Mouse (Mus musculus): ENCODE results near the gene Plcg2. TPM values are rescaled to one million over a fixed set of nuclear protein-coding genes. Genes with fewer than 3 reads are reported as not detected.

Gene Plcg2
- total and polyA plus RNA-seq, 2 experiments from 2014 or later, result 1.1 to 1.8 TPM

DNA sequence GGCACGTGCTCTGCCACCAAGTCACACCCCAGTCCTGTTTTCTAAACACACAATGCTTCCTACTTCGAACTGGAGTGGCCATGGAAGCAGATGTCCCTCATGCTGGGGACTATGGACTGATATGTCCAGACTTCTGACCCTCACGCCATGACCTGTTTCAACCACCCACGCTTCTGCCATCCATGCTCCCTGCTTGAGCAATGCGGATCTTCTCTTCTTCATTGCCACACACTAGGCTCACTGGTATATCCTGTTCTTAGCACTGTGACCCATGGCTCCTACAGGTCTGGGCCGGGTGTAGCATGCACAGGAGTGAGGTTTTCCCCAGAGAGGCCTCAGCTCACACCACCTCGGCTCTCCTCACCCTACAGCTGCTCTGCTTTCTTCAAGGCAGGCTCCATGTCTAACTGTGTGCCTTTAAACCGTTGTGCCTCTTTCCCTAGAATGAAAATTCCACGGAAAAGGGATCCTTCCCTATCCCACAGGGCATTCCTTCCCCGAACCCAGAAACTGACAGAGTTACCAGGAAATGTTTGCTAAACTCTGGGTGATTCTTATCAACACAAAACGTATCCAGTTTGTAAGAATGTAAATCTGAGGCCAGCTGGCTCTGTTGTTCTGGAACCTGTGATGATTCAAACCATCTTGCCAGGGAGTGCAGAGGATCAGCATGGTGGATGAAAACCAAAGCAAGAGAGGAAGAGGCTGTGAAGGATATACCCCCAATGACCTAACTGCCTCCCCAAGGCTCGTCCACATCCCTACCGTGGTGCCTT, 169.4 kb downstream of the Plcg2 start:
- Histone ChIP-seq H3K9me3 (ENCODE audit: low read length) (no peaks in the 10 kb centered on the region), H3K4me1 (ENCODE audit: insufficient read depth) (no peaks in the 10 kb centered on the region), H3K9ac (no peak overlapping the region), H3K27ac (ENCODE audit: low read depth, low read length) (no peak overlapping the region), H3K4me3 (ENCODE audit: low read depth, low read length) (no peak overlapping the region), H3K36me3 (ENCODE audit: insufficient read depth) (no peaks in the 10 kb centered on the region), H3K27me3 (ENCODE audit: insufficient read depth, low read length) (no peaks in the 10 kb centered on the region), H3K4me2 (ENCODE audit: low read depth) (no peak overlapping the region)
- DNase-seq (no peak), ATAC-seq (no peak)
- no peak for TF ChIP-seq CTCF (IDR thresholded peaks at IDR 0.05; ENCODE audit: low read depth)
- WGBS, result 84% methylated on average over 13 of the region's 13 CpGs

DNA sequence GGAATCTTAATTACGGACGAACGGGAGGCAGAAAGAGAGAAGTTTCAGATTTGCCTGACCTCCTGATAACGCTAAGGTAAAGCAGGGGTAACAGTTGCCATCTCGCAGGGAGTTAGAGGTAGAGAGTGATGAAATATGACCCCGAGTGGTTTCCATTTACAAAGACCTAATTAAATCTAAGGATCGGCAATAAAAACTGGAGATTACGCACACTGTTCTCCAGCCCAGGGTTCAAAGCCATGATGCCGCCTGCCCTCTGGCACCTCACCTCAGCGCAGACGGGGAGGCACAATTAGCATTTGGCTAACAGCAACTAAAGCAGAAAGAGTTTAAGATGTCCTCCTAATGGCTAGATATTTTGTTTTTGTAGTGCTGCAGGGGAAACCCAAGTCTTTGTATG, 172.4 kb downstream of the Plcg2 start:
- H3K27me3 ChIP-seq (ENCODE audit: insufficient read depth, low read length), result no peaks in the 10 kb centered on the region
- no peaks in the 10 kb centered on the region for H3K4me1 ChIP-seq (ENCODE audit: insufficient read depth)
- no peaks in the 10 kb centered on the region for H3K36me3 ChIP-seq (ENCODE audit: insufficient read depth)
- whole genome bisulfite sequencing, result 21% methylated on average over 11 of the region's 11 CpGs
- no peak for TF ChIP-seq CTCF (IDR thresholded peaks at IDR 0.05; ENCODE audit: low read depth)
- no peak overlapping the region for H3K4me3 ChIP-seq (ENCODE audit: low read depth, low read length)
- H3K9ac ChIP-seq, result no peak overlapping the region
- DNase-seq, result no peak
- no peaks in the 10 kb centered on the region for H3K9me3 ChIP-seq (ENCODE audit: low read length)
- ATAC-seq, result no peak
- H3K27ac ChIP-seq (ENCODE audit: low read depth, low read length), result no peak overlapping the region
- H3K4me2 ChIP-seq (ENCODE audit: low read depth), result no peak overlapping the region

DNA sequence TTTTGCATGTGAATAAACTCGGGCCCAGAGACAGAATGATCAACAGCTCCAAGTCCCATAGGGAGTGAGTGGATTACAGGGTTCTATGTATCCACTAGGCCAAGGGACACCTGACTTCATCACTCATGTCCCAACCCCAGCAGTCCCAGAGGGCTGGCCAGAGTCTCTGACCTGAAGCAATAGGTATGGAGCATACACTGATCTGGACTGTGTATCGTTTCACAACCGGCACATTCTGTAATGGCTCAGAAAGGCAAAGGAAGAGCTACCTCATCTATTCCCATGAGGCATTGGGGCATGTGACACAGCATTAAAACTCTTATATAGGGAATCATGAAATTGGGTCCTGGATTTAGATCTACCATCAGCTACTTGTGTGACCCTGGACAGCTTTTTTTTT, 174.5 kb downstream of the Plcg2 start:
- Histone ChIP-seq H3K4me2 (ENCODE audit: low read depth) (no peak overlapping the region), H3K27ac (ENCODE audit: low read depth, low read length) (no peak overlapping the region), H3K36me3 (ENCODE audit: insufficient read depth) (no peaks in the 10 kb centered on the region), H3K9me3 (ENCODE audit: low read length) (no peaks in the 10 kb centered on the region), H3K9ac (no peak overlapping the region), H3K27me3 (ENCODE audit: insufficient read depth, low read length) (no peaks in the 10 kb centered on the region), H3K4me1 (ENCODE audit: insufficient read depth) (no peaks in the 10 kb centered on the region), H3K4me3 (ENCODE audit: low read depth, low read length) (no peak overlapping the region)
- WGBS, result 80% methylated on average over 3 of the region's 3 CpGs
- DNase-seq (no peak), ATAC-seq (no peak)
- TF ChIP-seq CTCF (IDR thresholded peaks at IDR 0.05; ENCODE audit: low read depth), result no peak

DNA sequence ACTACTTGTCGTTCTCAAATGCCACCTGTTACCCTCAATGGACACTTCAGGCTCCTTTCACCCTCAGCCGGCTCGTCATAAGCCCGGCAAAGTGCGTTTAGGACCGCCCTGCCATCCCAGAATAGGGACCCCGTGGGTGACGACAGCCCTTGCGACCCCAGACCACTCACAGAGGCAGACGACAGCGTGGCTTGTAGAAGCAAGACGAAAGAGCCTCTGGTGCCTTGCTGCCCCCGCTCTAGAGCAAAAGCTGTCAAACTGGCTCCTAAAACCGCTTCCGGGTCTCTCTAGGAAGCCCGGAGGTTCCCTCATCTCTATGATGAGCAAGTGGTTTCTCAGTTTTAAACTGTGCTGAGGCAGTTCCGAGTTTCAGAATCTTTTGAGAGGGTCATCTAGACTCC, 175.3 kb downstream of the Plcg2 start, which contains the start of gene Sdr42e1:
TSS of gene Sdr42e1 (minus strand) at position 260 of the 401 bp plus-strand sequence.
- no peaks in the 10 kb centered on the region for H3K36me3 ChIP-seq (ENCODE audit: insufficient read depth)
- H3K4me2 ChIP-seq (ENCODE audit: low read depth), result peak within 1 kb of the TSS; percentile 76
- ATAC-seq (peak; percentile 14; the same call in 1 of the 2 replicates), DNase-seq (peak; percentile 62)
- no peaks in the 10 kb centered on the region for H3K9me3 ChIP-seq (ENCODE audit: low read length)
- TF ChIP-seq CTCF (IDR thresholded peaks at IDR 0.05; ENCODE audit: low read depth), result no peak
- H3K9ac ChIP-seq, result peak within 1 kb of the TSS; percentile 50
- peak within 1 kb of the TSS; percentile 48 for H3K4me3 ChIP-seq (ENCODE audit: low read depth, low read length)
- no peaks in the 10 kb centered on the region for H3K27me3 ChIP-seq (ENCODE audit: insufficient read depth, low read length)
- 18% methylated on average over 17 of the region's 17 CpGs for WGBS
- no peak within 1 kb of the TSS for H3K27ac ChIP-seq (ENCODE audit: low read depth, low read length)
- H3K4me1 ChIP-seq (ENCODE audit: insufficient read depth), result no peaks in the 10 kb centered on the region

DNA sequence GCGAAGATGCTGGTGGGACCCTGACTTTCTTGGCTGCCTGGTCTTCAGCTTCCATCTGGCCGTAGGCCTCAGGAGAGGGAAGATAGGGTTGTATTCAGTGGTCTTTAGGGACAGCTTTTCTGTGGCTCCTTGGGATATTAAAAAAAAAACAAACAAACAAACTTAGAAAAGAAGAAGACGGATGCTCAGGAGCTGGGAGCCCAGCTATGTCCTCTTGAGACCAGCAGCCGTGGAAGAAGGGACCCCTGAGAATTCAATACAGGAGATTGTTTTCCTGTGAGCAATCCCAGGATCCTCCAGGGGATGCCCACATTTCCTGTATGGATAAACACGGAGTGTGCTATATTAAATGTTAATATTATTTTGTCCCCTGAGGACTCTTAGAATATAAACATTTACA, 177.1 kb downstream of the Plcg2 start:
- no peak overlapping the region for H3K4me3 ChIP-seq (ENCODE audit: low read depth, low read length)
- no peaks in the 10 kb centered on the region for H3K36me3 ChIP-seq (ENCODE audit: insufficient read depth)
- no peak overlapping the region for H3K9ac ChIP-seq
- 77% methylated on average over 5 of the region's 5 CpGs for WGBS
- no peak for DNase-seq
- no peak overlapping the region for H3K27ac ChIP-seq (ENCODE audit: low read depth, low read length)
- no peaks in the 10 kb centered on the region for H3K4me1 ChIP-seq (ENCODE audit: insufficient read depth)
- no peak for ATAC-seq
- no peaks in the 10 kb centered on the region for H3K27me3 ChIP-seq (ENCODE audit: insufficient read depth, low read length)
- H3K9me3 ChIP-seq (ENCODE audit: low read length), result no peaks in the 10 kb centered on the region
- TF ChIP-seq CTCF (IDR thresholded peaks at IDR 0.05; ENCODE audit: low read depth), result no peak
- no peak overlapping the region for H3K4me2 ChIP-seq (ENCODE audit: low read depth)

DNA sequence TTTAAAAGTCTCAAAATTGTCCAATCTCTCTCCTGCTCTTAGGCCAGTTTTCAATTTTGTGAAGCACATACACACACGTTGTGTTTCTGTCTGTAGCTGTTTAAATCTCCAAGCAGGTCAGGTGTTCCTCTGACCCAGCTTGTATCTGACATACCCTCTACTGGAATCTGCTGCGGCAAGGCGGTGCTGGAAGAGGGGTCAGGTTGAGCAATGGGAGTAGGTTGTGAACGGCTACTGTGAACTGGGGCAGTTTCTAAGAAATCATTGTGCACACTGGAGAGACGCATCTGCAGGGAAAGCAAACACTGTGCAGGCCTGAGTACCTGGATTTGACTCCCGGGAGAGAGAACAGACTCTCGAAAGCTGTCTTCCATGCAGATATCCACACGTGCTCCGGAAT, 178.4 kb downstream of the Plcg2 start:
- Histone ChIP-seq H3K27me3 (ENCODE audit: insufficient read depth, low read length) (no peaks in the 10 kb centered on the region), H3K36me3 (ENCODE audit: insufficient read depth) (no peaks in the 10 kb centered on the region), H3K9me3 (ENCODE audit: low read length) (no peaks in the 10 kb centered on the region), H3K27ac (ENCODE audit: low read depth, low read length) (no peak overlapping the region), H3K4me1 (ENCODE audit: insufficient read depth) (no peaks in the 10 kb centered on the region), H3K9ac (no peak overlapping the region), H3K4me3 (ENCODE audit: low read depth, low read length) (no peak overlapping the region), H3K4me2 (ENCODE audit: low read depth) (no peak overlapping the region)
- WGBS, result 75% methylated on average over 9 of the region's 9 CpGs
- no peak for DNase-seq
- TF ChIP-seq CTCF (IDR thresholded peaks at IDR 0.05; ENCODE audit: low read depth), result no peak
- no peak for ATAC-seq

DNA sequence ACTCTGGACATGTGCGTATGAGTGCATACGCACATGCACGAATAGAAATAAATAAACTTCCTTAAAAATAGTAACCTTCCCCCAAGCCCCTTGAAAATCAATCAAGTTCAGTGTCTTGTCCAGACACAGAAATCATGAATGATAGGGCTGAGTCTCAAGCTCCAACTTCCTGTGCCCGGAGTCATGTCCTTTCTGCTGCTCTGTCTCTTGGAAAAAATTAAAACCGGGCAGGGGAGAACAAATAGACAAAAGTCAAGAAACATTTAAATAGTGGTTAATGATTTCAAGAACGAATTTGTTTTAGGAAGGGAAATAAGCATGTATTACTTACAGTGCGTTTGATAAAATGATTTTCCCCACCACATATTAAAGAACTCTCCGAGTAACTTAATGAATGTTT, 178.9 kb downstream of the Plcg2 start:
- Histone ChIP-seq H3K4me1 (ENCODE audit: insufficient read depth) (no peaks in the 10 kb centered on the region), H3K27me3 (ENCODE audit: insufficient read depth, low read length) (no peaks in the 10 kb centered on the region), H3K9ac (no peak overlapping the region), H3K4me3 (ENCODE audit: low read depth, low read length) (no peak overlapping the region), H3K4me2 (ENCODE audit: low read depth) (no peak overlapping the region), H3K36me3 (ENCODE audit: insufficient read depth) (no peaks in the 10 kb centered on the region), H3K9me3 (ENCODE audit: low read length) (no peaks in the 10 kb centered on the region), H3K27ac (ENCODE audit: low read depth, low read length) (no peak overlapping the region)
- no peak for TF ChIP-seq CTCF (IDR thresholded peaks at IDR 0.05; ENCODE audit: low read depth)
- DNase-seq (no peak), ATAC-seq (no peak)
- WGBS, result 85% methylated on average over 8 of the region's 8 CpGs

All from forebrain, postnatal 0 days (tissue).